Mouse (Mus musculus): ENCODE data around the gene Ifi27l2a.

Gene Ifi27l2a

GRCm38 (mm10) chr12:103425729-103426470, 17.6 kb downstream of the Ifi27l2a start, which contains the start of gene Ddx24:
TSS of gene Ddx24 (minus strand) at chr12:103425830.
- peak; percentile 78 for DNase-seq (ENCODE audit: low spot score)

- DNase-seq (ENCODE audit: low spot score), result no peak
These were observed 18.3 kb downstream of the Ifi27l2a start for GRCm38 (mm10) chr12:103425016-103425728.

GRCm38 (mm10) chr12:103408144-103408543, 35.3 kb downstream of the Ifi27l2a start:
- DNase-seq (ENCODE audit: low spot score), result no peak

GRCm38 (mm10) chr12:103407720-103408119, 35.8 kb downstream of the Ifi27l2a start, which contains the start of gene 9330161L09Rik:
TSS of gene 9330161L09Rik (minus strand) at chr12:103407820.
- DNase-seq (ENCODE audit: low spot score), result no peak

- DNase-seq (ENCODE audit: low spot score), result no peak
These were observed 39.3 kb downstream of the Ifi27l2a start for GRCm38 (mm10) chr12:103404131-103404530.

- no peak for DNase-seq (ENCODE audit: low spot score)
These were observed 46.7 kb downstream of the Ifi27l2a start for GRCm38 (mm10) chr12:103396751-103397150.

- DNase-seq (ENCODE audit: low spot score), result no peak
These were observed 47.8 kb downstream of the Ifi27l2a start for GRCm38 (mm10) chr12:103395486-103396275.

GRCm38 (mm10) chr12:103393528-103393927, 50.0 kb downstream of the Ifi27l2a start:
- DNase-seq (ENCODE audit: low spot score), result no peak
